Mouse (Mus musculus): Measurements from ENCODE around the gene BC005537. TPM values are rescaled to one million over a fixed set of nuclear protein-coding genes. Genes with fewer than 3 reads are reported as not detected.

The BC005537 gene
- polyA plus RNA-seq, 1 experiment from 2014 or later: 13.5 TPM

- ATAC-seq (replicated peaks; ENCODE audit: extremely low read depth, insufficient read depth, low FRiP score): no peak
- no peak overlapping the region for H3K27ac ChIP-seq (ENCODE audit: low read length)
- H3K4me3 ChIP-seq (ENCODE audit: low read length): no peak overlapping the region
- WGBS: 80% methylated on average over 4 of the region's 4 CpGs
- H3K4me2 ChIP-seq (ENCODE audit: low read depth, low read length): no peak overlapping the region
- no peak overlapping the region for H3K9ac ChIP-seq (ENCODE audit: low read length)
- H3K4me1 ChIP-seq (ENCODE audit: control insufficient read depth, insufficient read depth, low read length): peaks cover 5% of the 10 kb centered on the region
- no peaks in the 10 kb centered on the region for H3K9me3 ChIP-seq (replicated peaks; ENCODE audit: control insufficient read depth, low read length)
- H3K36me3 ChIP-seq (ENCODE audit: control insufficient read depth, insufficient read depth): no peaks in the 10 kb centered on the region
- no peaks in the 10 kb centered on the region for H3K27me3 ChIP-seq (ENCODE audit: control insufficient read depth, insufficient read depth, low read length)
Measured at GRCm38 (mm10) chr13:24849318-24849717, 47.9 kb downstream of the BC005537 start.

GRCm38 (mm10) chr13:24851989-24852388 lies 50.5 kb downstream of the BC005537 start:
- whole genome bisulfite sequencing: 85% methylated on average over 2 of the region's 2 CpGs
- no peak overlapping the region for H3K4me2 ChIP-seq (ENCODE audit: low read depth, low read length)
- H3K36me3 ChIP-seq (ENCODE audit: control insufficient read depth, insufficient read depth): no peaks in the 10 kb centered on the region
- no peak overlapping the region for H3K27ac ChIP-seq (ENCODE audit: low read length)
- no peaks in the 10 kb centered on the region for H3K27me3 ChIP-seq (ENCODE audit: control insufficient read depth, insufficient read depth, low read length)
- ATAC-seq (replicated peaks; ENCODE audit: extremely low read depth, insufficient read depth, low FRiP score): no peak
- no peaks in the 10 kb centered on the region for H3K9me3 ChIP-seq (replicated peaks; ENCODE audit: control insufficient read depth, low read length)
- H3K4me1 ChIP-seq (ENCODE audit: control insufficient read depth, insufficient read depth, low read length): no peaks in the 10 kb centered on the region
- no peak overlapping the region for H3K9ac ChIP-seq (ENCODE audit: low read length)
- no peak overlapping the region for H3K4me3 ChIP-seq (ENCODE audit: low read length)

GRCm38 (mm10) chr13:24852570-24852969 lies 51.1 kb downstream of the BC005537 start:
- H3K27me3 ChIP-seq (ENCODE audit: control insufficient read depth, insufficient read depth, low read length): no peaks in the 10 kb centered on the region
- no peaks in the 10 kb centered on the region for H3K9me3 ChIP-seq (replicated peaks; ENCODE audit: control insufficient read depth, low read length)
- no peak overlapping the region for H3K4me2 ChIP-seq (ENCODE audit: low read depth, low read length)
- no peak overlapping the region for H3K9ac ChIP-seq (ENCODE audit: low read length)
- no peak overlapping the region for H3K4me3 ChIP-seq (ENCODE audit: low read length)
- H3K27ac ChIP-seq (ENCODE audit: low read length): no peak overlapping the region
- no peaks in the 10 kb centered on the region for H3K4me1 ChIP-seq (ENCODE audit: control insufficient read depth, insufficient read depth, low read length)
- 55% methylated on average over 3 of the region's 3 CpGs for WGBS
- H3K36me3 ChIP-seq (ENCODE audit: control insufficient read depth, insufficient read depth): no peaks in the 10 kb centered on the region
- ATAC-seq (replicated peaks; ENCODE audit: extremely low read depth, insufficient read depth, low FRiP score): no peak

GRCm38 (mm10) chr13:24859115-24859514 lies 57.7 kb downstream of the BC005537 start:
- Histone ChIP-seq H3K27ac (ENCODE audit: low read length) (no peak overlapping the region), H3K27me3 (ENCODE audit: control insufficient read depth, insufficient read depth, low read length) (no peaks in the 10 kb centered on the region), H3K4me3 (ENCODE audit: low read length) (no peak overlapping the region), H3K4me2 (ENCODE audit: low read depth, low read length) (no peak overlapping the region), H3K9ac (ENCODE audit: low read length) (no peak overlapping the region), H3K36me3 (ENCODE audit: control insufficient read depth, insufficient read depth) (no peaks in the 10 kb centered on the region), H3K4me1 (ENCODE audit: control insufficient read depth, insufficient read depth, low read length) (peaks cover 5% of the 10 kb centered on the region; the same call in 1 of the 2 replicates), H3K9me3 (replicated peaks; ENCODE audit: control insufficient read depth, low read length) (no peaks in the 10 kb centered on the region)
- ATAC-seq (replicated peaks; ENCODE audit: extremely low read depth, insufficient read depth, low FRiP score): no peak

GRCm38 (mm10) chr13:24861084-24861483 lies 59.6 kb downstream of the BC005537 start:
- no peak overlapping the region for H3K27ac ChIP-seq (ENCODE audit: low read length)
- no peaks in the 10 kb centered on the region for H3K9me3 ChIP-seq (replicated peaks; ENCODE audit: control insufficient read depth, low read length)
- no peaks in the 10 kb centered on the region for H3K27me3 ChIP-seq (ENCODE audit: control insufficient read depth, insufficient read depth, low read length)
- H3K36me3 ChIP-seq (ENCODE audit: control insufficient read depth, insufficient read depth): no peaks in the 10 kb centered on the region
- no peak overlapping the region for H3K4me3 ChIP-seq (ENCODE audit: low read length)
- no peak overlapping the region for H3K4me2 ChIP-seq (ENCODE audit: low read depth, low read length)
- no peak overlapping the region for H3K9ac ChIP-seq (ENCODE audit: low read length)
- ATAC-seq (replicated peaks; ENCODE audit: extremely low read depth, insufficient read depth, low FRiP score): no peak
- 77% methylated on average over 12 of the region's 12 CpGs for WGBS
- H3K4me1 ChIP-seq (ENCODE audit: control insufficient read depth, insufficient read depth, low read length): peaks cover 5% of the 10 kb centered on the region; the same call in 1 of the 2 replicates

- Histone ChIP-seq H3K27me3 (ENCODE audit: control insufficient read depth, insufficient read depth, low read length) (no peaks in the 10 kb centered on the region), H3K4me2 (ENCODE audit: low read depth, low read length) (no peak overlapping the region), H3K27ac (ENCODE audit: low read length) (no peak overlapping the region), H3K4me1 (ENCODE audit: control insufficient read depth, insufficient read depth, low read length) (peaks cover 5% of the 10 kb centered on the region; the same call in 1 of the 2 replicates), H3K9ac (ENCODE audit: low read length) (no peak overlapping the region), H3K9me3 (replicated peaks; ENCODE audit: control insufficient read depth, low read length) (no peaks in the 10 kb centered on the region), H3K36me3 (ENCODE audit: control insufficient read depth, insufficient read depth) (no peaks in the 10 kb centered on the region), H3K4me3 (ENCODE audit: low read length) (no peak overlapping the region)
- ATAC-seq (replicated peaks; ENCODE audit: extremely low read depth, insufficient read depth, low FRiP score): no peak
- 50% methylated on average over 7 of the region's 7 CpGs for WGBS
Measured at GRCm38 (mm10) chr13:24862021-24862420, 60.6 kb downstream of the BC005537 start.

- Histone ChIP-seq H3K27me3 (ENCODE audit: control insufficient read depth, insufficient read depth, low read length) (no peaks in the 10 kb centered on the region), H3K9ac (ENCODE audit: low read length) (no peak overlapping the region), H3K36me3 (ENCODE audit: control insufficient read depth, insufficient read depth) (no peaks in the 10 kb centered on the region), H3K9me3 (replicated peaks; ENCODE audit: control insufficient read depth, low read length) (no peaks in the 10 kb centered on the region), H3K27ac (ENCODE audit: low read length) (no peak overlapping the region), H3K4me3 (ENCODE audit: low read length) (no peak overlapping the region), H3K4me1 (ENCODE audit: control insufficient read depth, insufficient read depth, low read length) (peaks cover 5% of the 10 kb centered on the region; the same call in 1 of the 2 replicates), H3K4me2 (ENCODE audit: low read depth, low read length) (no peak overlapping the region)
- ATAC-seq (replicated peaks; ENCODE audit: extremely low read depth, insufficient read depth, low FRiP score): no peak
- 51% methylated on average over 7 of the region's 7 CpGs for WGBS
Measured at GRCm38 (mm10) chr13:24862520-24862919, 61.1 kb downstream of the BC005537 start.

Other genes with a start within 250 kb of the BC005537 start
- 17.3 and 17.8 TPM in 2 replicates for gene Ripor2, start 219.5 kb upstream of the BC005537 start, polyA plus RNA-seq (2015; fragmentation: Nextera tagmentation; extraction: Ambion mirVana)
- not detected in 2 replicates for gene Armh2, start 60.4 kb upstream of the BC005537 start, polyA plus RNA-seq (2015; fragmentation: Nextera tagmentation; extraction: Ambion mirVana)
- gene Gmnn, start 39.7 kb upstream of the BC005537 start, polyA plus RNA-seq (2015; fragmentation: Nextera tagmentation; extraction: Ambion mirVana): 108 and 118 TPM in 2 replicates
- 326 and 343 TPM in 2 replicates for gene Acot13, start 29.9 kb downstream of the BC005537 start, polyA plus RNA-seq (2015; fragmentation: Nextera tagmentation; extraction: Ambion mirVana)
- 31.4 and 33.7 TPM in 2 replicates for gene Tdp2, start 30.0 kb downstream of the BC005537 start, polyA plus RNA-seq (2015; fragmentation: Nextera tagmentation; extraction: Ambion mirVana)
- gene D130043K22Rik, start 43.5 kb downstream of the BC005537 start, polyA plus RNA-seq (2015; fragmentation: Nextera tagmentation; extraction: Ambion mirVana): 0.10 TPM in 1 of 2 replicates, not detected in the other
- gene Aldh5a1, start 136.0 kb downstream of the BC005537 start, polyA plus RNA-seq (2015; fragmentation: Nextera tagmentation; extraction: Ambion mirVana): 13.4 and 14.0 TPM in 2 replicates
- 0.25 and 0.55 TPM in 2 replicates for gene Gpld1, start 141.5 kb downstream of the BC005537 start, polyA plus RNA-seq (2015; fragmentation: Nextera tagmentation; extraction: Ambion mirVana)
- 15.8 and 18.6 TPM in 2 replicates for gene Mrs2, start 218.7 kb downstream of the BC005537 start, polyA plus RNA-seq (2015; fragmentation: Nextera tagmentation; extraction: Ambion mirVana)